Mouse (Mus musculus) mesoderm, embryonic 11.5 days (tissue): ENCODE measurements around the gene Pdzrn3.

Experiments
- DNase-seq: peaks from one replicate; pipeline ENCODE4 v3.0.0-alpha.2; 2012; ENCODE audit warnings: low read depth, low spot score

Pdzrn3 gene

GRCm38 (mm10) chr6:101372982-101373381 is 4.7 kb downstream of the Pdzrn3 start:
- no peak for DNase-seq

GRCm38 (mm10) chr6:101366809-101367602 is 10.7 kb downstream of the Pdzrn3 start:
- DNase-seq = no peak

- DNase-seq = no peak
These were observed 11.9 kb downstream of the Pdzrn3 start for GRCm38 (mm10) chr6:101365795-101366194.

- no peak for DNase-seq
These were observed 13.8 kb downstream of the Pdzrn3 start for GRCm38 (mm10) chr6:101363904-101364303.

- DNase-seq = no peak
These were observed 15.0 kb downstream of the Pdzrn3 start for GRCm38 (mm10) chr6:101362728-101363127.

GRCm38 (mm10) chr6:101362268-101362667 is 15.4 kb downstream of the Pdzrn3 start:
- no peak for DNase-seq

GRCm38 (mm10) chr6:101360211-101360737 is 17.4 kb downstream of the Pdzrn3 start:
- DNase-seq = no peak

GRCm38 (mm10) chr6:101359646-101360045 is 18.1 kb downstream of the Pdzrn3 start:
- DNase-seq = no peak

- no peak for DNase-seq
These were observed 22.8 kb downstream of the Pdzrn3 start for GRCm38 (mm10) chr6:101354887-101355286.

GRCm38 (mm10) chr6:101354230-101354881 is 23.3 kb downstream of the Pdzrn3 start:
- no peak for DNase-seq

- no peak for DNase-seq
These were observed 24.0 kb downstream of the Pdzrn3 start for GRCm38 (mm10) chr6:101353701-101354100.

GRCm38 (mm10) chr6:101352626-101353025 is 25.1 kb downstream of the Pdzrn3 start:
- no peak for DNase-seq

- DNase-seq = no peak
These were observed 26.6 kb downstream of the Pdzrn3 start for GRCm38 (mm10) chr6:101351100-101351499.

GRCm38 (mm10) chr6:101350414-101350973 is 27.2 kb downstream of the Pdzrn3 start:
- DNase-seq = peak; percentile 40

- no peak for DNase-seq
These were observed 29.2 kb downstream of the Pdzrn3 start for GRCm38 (mm10) chr6:101348496-101348895.

GRCm38 (mm10) chr6:101340051-101340450 is 37.6 kb downstream of the Pdzrn3 start:
- DNase-seq = no peak

GRCm38 (mm10) chr6:101337842-101338528 is 39.7 kb downstream of the Pdzrn3 start:
- DNase-seq = no peak

- no peak for DNase-seq
These were observed 41.0 kb downstream of the Pdzrn3 start for GRCm38 (mm10) chr6:101336660-101337059.

- no peak for DNase-seq
These were observed 42.0 kb downstream of the Pdzrn3 start for GRCm38 (mm10) chr6:101335744-101336143.

GRCm38 (mm10) chr6:101334495-101334894 is 43.2 kb downstream of the Pdzrn3 start:
- no peak for DNase-seq

- DNase-seq = peak; percentile 85
These were observed 47.3 kb downstream of the Pdzrn3 start for GRCm38 (mm10) chr6:101330392-101330791.

GRCm38 (mm10) chr6:101329499-101329898 is 48.2 kb downstream of the Pdzrn3 start:
- peak; percentile 66 for DNase-seq
